Mouse (Mus musculus) intestine, embryonic 15.5 days (tissue): ENCODE measurements around the gene Fam89b. TPM values are rescaled to one million over a fixed set of nuclear protein-coding genes. Genes with fewer than 3 reads are reported as not detected.
"Not testable (repeated sequence)": the region's sequence is repeated elsewhere in the genome, so short reads cannot be mapped to it uniquely, and the experiment has no call there.

Experiments
- ATAC-seq: fragments of 200-750 bp; cut with Nextera tagmentation; 2 replicates; pipeline ENCODE4 v1.8.0; 2017; ENCODE audit warnings: moderate TSS enrichment, moderate library complexity
- H3K27ac ChIP-seq: fragments of 300-500 bp; sonication (generic); 2 replicates; pipeline ENCODE4 v1.5.1; 2015; ENCODE audit warnings: mild to moderate bottlenecking, inconsistent platforms
- H3K27me3 ChIP-seq: fragments of 300-500 bp; sonication (generic); replicated peaks from 2 replicates; pipeline ENCODE4 v1.6.1; 2015; ENCODE audit warnings: inconsistent platforms
- H3K36me3 ChIP-seq: fragments of 300-500 bp; sonication (generic); 2 replicates; pipeline ENCODE4 v1.6.1; 2015; ENCODE audit warnings: inconsistent platforms
- H3K4me1 ChIP-seq: fragments of 300-500 bp; sonication (generic); replicated peaks from 2 replicates; pipeline ENCODE4 v1.6.1; 2015; ENCODE audit warnings: inconsistent platforms
- H3K4me2 ChIP-seq: fragments of 300-500 bp; sonication (generic); replicated peaks from 2 replicates; pipeline ENCODE4 v1.6.1; 2015; ENCODE audit warnings: mild to moderate bottlenecking, inconsistent platforms
- H3K4me3 ChIP-seq: fragments of 300-500 bp; sonication (generic); replicated peaks from 2 replicates; pipeline ENCODE4 v1.5.1; 2015; ENCODE audit warnings: inconsistent platforms
- H3K9ac ChIP-seq: fragments of 300-500 bp; sonication (generic); 2 replicates; pipeline ENCODE4 v1.6.1; 2015; ENCODE audit warnings: inconsistent platforms
- H3K9me3 ChIP-seq: fragments of 300-500 bp; sonication (generic); 2 replicates; pipeline ENCODE4 v1.6.1; 2016; ENCODE audit warnings: inconsistent platforms
- WGBS: fragments of 180-500 bp; shearing (Covaris S2); methylation state at CpG from one replicate; pipeline ENCODE4 v1.1.7; 2015; 5-methylcytosine and 5-hydroxymethylcytosine counted together
- polyA plus RNA-seq: library from polyadenylated mRNA; unstranded; fragments of >200 nt; fragmentation: Nextera tagmentation; extraction: Ambion mirVana; gene quantifications from 2 replicates; pipeline ENCODE4 v1.2.1, GENCODE M21; 2015

The Fam89b gene
- polyA plus RNA-seq, 1 experiment from 2014 or later, result 68.7 TPM

- Histone ChIP-seq H3K4me3 (no peak overlapping the region), H3K9ac (no peak overlapping the region), H3K36me3 (peaks cover 36% of the 10 kb centered on the region), H3K4me2 (peak overlapping the region; percentile 96), H3K27me3 (no peaks in the 10 kb centered on the region), H3K9me3 (no peaks in the 10 kb centered on the region), H3K4me1 (peaks cover 39% of the 10 kb centered on the region), H3K27ac (no peak overlapping the region)
- ATAC-seq, result no peak
- 88% methylated on average over 6 of the region's 6 CpGs for WGBS
These were observed 35.7 kb downstream of the Fam89b start for GRCm38 (mm10) chr19:5693801-5694200.

GRCm38 (mm10) chr19:5692913-5693396 is 36.5 kb downstream of the Fam89b start:
- peaks cover 41% of the 10 kb centered on the region for H3K4me1 ChIP-seq
- no peaks in the 10 kb centered on the region for H3K9me3 ChIP-seq
- peaks cover 27% of the 10 kb centered on the region for H3K36me3 ChIP-seq
- H3K4me3 ChIP-seq, result peak overlapping the region; percentile 87
- WGBS, result 70% methylated on average over 10 of the region's 10 CpGs
- H3K27ac ChIP-seq, result peak overlapping the region; percentile 48
- peak overlapping the region; percentile 96 for H3K4me2 ChIP-seq
- no peaks in the 10 kb centered on the region for H3K27me3 ChIP-seq
- no peak for ATAC-seq
- peak overlapping the region; percentile 92 for H3K9ac ChIP-seq

GRCm38 (mm10) chr19:5692086-5692912 is 37.2 kb downstream of the Fam89b start:
- Histone ChIP-seq H3K36me3 (peaks cover 21% of the 10 kb centered on the region), H3K4me3 (peak overlapping the region; percentile 87), H3K4me2 (peak overlapping the region; percentile 96), H3K27ac (peak overlapping the region; percentile 48), H3K27me3 (no peaks in the 10 kb centered on the region), H3K9ac (peak overlapping the region; percentile 92), H3K4me1 (peaks cover 47% of the 10 kb centered on the region), H3K9me3 (no peaks in the 10 kb centered on the region)
- 55% methylated on average over 10 of the region's 10 CpGs for WGBS
- no peak for ATAC-seq

GRCm38 (mm10) chr19:5691601-5692000 is 37.9 kb downstream of the Fam89b start:
- peak overlapping the region; percentile 87 for H3K4me3 ChIP-seq
- H3K9ac ChIP-seq, result peak overlapping the region; percentile 92
- peak overlapping the region; percentile 57 for H3K27ac ChIP-seq
- H3K9me3 ChIP-seq, result no peaks in the 10 kb centered on the region
- 72% methylated on average over 5 of the region's 5 CpGs for WGBS
- peaks cover 51% of the 10 kb centered on the region for H3K4me1 ChIP-seq
- no peaks in the 10 kb centered on the region for H3K27me3 ChIP-seq
- no peak for ATAC-seq
- H3K36me3 ChIP-seq, result peaks cover 19% of the 10 kb centered on the region
- peak overlapping the region; percentile 96 for H3K4me2 ChIP-seq

- Histone ChIP-seq H3K9me3 (no peaks in the 10 kb centered on the region), H3K4me2 (peak overlapping the region; percentile 96), H3K36me3 (peaks cover 23% of the 10 kb centered on the region), H3K4me1 (peaks cover 51% of the 10 kb centered on the region), H3K9ac (peak overlapping the region; percentile 92), H3K4me3 (peak overlapping the region; percentile 87), H3K27me3 (no peaks in the 10 kb centered on the region), H3K27ac (peak overlapping the region; percentile 96)
- ATAC-seq, result no peak
- 53% methylated on average over 15 of the region's 15 CpGs for WGBS
These were observed 39.1 kb downstream of the Fam89b start for GRCm38 (mm10) chr19:5690343-5690735.

- Histone ChIP-seq H3K4me2 (peak overlapping the region; percentile 96), H3K36me3 (peaks cover 25% of the 10 kb centered on the region), H3K27ac (peak overlapping the region; percentile 96), H3K4me1 (peaks cover 51% of the 10 kb centered on the region), H3K4me3 (peak overlapping the region; percentile 87), H3K9me3 (no peaks in the 10 kb centered on the region), H3K27me3 (no peaks in the 10 kb centered on the region), H3K9ac (peak overlapping the region; percentile 92)
- 6% methylated on average over 42 of the region's 42 CpGs for WGBS
- ATAC-seq, result peak; percentile 76
These were observed 39.7 kb downstream of the Fam89b start for GRCm38 (mm10) chr19:5689565-5690342.

GRCm38 (mm10) chr19:5689088-5689428 is 40.4 kb downstream of the Fam89b start:
- peak overlapping the region; percentile 92 for H3K9ac ChIP-seq
- under 1% methylated on average over 7 of the region's 7 CpGs for WGBS
- H3K9me3 ChIP-seq, result no peaks in the 10 kb centered on the region
- no peak for ATAC-seq
- H3K4me3 ChIP-seq, result peak overlapping the region; percentile 87
- H3K27me3 ChIP-seq, result no peaks in the 10 kb centered on the region
- peak overlapping the region; percentile 96 for H3K4me2 ChIP-seq
- H3K4me1 ChIP-seq, result peaks cover 51% of the 10 kb centered on the region
- H3K27ac ChIP-seq, result peak overlapping the region; percentile 96
- H3K36me3 ChIP-seq, result peaks cover 32% of the 10 kb centered on the region

GRCm38 (mm10) chr19:5688200-5689087 is 41.0 kb downstream of the Fam89b start, which contains the start of the genes Map3k11 and Pcnx3:
TSS of gene Map3k11 (plus strand) at chr19:5688742.
TSS of gene Pcnx3 (minus strand) at chr19:5688908.
- Histone ChIP-seq H3K27ac (peak within 1 kb of the TSS; percentile 96), H3K9ac (peak within 1 kb of the TSS; percentile 92), H3K27me3 (no peaks in the 10 kb centered on the region), H3K4me3 (peak within 1 kb of the TSS; percentile 87), H3K9me3 (no peaks in the 10 kb centered on the region), H3K4me1 (peaks cover 46% of the 10 kb centered on the region), H3K4me2 (peak within 1 kb of the TSS; percentile 96), H3K36me3 (peaks cover 36% of the 10 kb centered on the region)
- peak; percentile 89 for ATAC-seq
- WGBS, result under 1% methylated on average over 69 of the region's 69 CpGs

GRCm38 (mm10) chr19:5687738-5688137 is 41.7 kb downstream of the Fam89b start:
- 16% methylated on average over 9 of the region's 9 CpGs for WGBS
- no peak for ATAC-seq
- H3K36me3 ChIP-seq, result peaks cover 35% of the 10 kb centered on the region

GRCm38 (mm10) chr19:5686954-5687353 is 42.5 kb downstream of the Fam89b start:
- ATAC-seq, H3K27ac ChIP-seq, H3K27me3 ChIP-seq, H3K9me3 ChIP-seq: not testable (repeated sequence)
- H3K4me1 ChIP-seq, result peaks cover 31% of the 10 kb centered on the region
- 93% methylated on average over 12 of the region's 12 CpGs for WGBS
- H3K4me2 ChIP-seq, result peak overlapping the region; percentile 96
- H3K4me3 ChIP-seq, result 0 out of 2 replicates have a peak overlapping the region, but pooled peaks have one; percentile 87
- H3K36me3 ChIP-seq, result peaks cover 40% of the 10 kb centered on the region
- H3K9ac ChIP-seq, result 0 out of 2 replicates have a peak overlapping the region, but pooled peaks have one; percentile 85

More at GRCm38 (mm10) chr19:5687738-5688137, 41.7 kb downstream of the Fam89b start:
- no peaks in the 10 kb centered on the region for H3K9me3 ChIP-seq
- H3K4me1 ChIP-seq, result peaks cover 39% of the 10 kb centered on the region
- H3K4me3 ChIP-seq, result peak overlapping the region; percentile 87
- H3K27me3 ChIP-seq, result no peaks in the 10 kb centered on the region
- H3K4me2 ChIP-seq, result peak overlapping the region; percentile 96
- peak overlapping the region; percentile 96 for H3K27ac ChIP-seq
- peak overlapping the region; percentile 85 for H3K9ac ChIP-seq

GRCm38 (mm10) chr19:5686437-5686836 is 43.0 kb downstream of the Fam89b start:
- WGBS, result 84% methylated on average over 13 of the region's 13 CpGs
- Histone ChIP-seq H3K4me2 (no peak overlapping the region), H3K4me1 (peaks cover 26% of the 10 kb centered on the region), H3K27ac (no peak overlapping the region), H3K9ac (no peak overlapping the region), H3K4me3 (no peak overlapping the region), H3K27me3 (no peaks in the 10 kb centered on the region), H3K9me3 (no peaks in the 10 kb centered on the region), H3K36me3 (peaks cover 45% of the 10 kb centered on the region)
- ATAC-seq, result no peak
